Mouse (Mus musculus): ENCODE measurements around the gene Akap6. TPM values are rescaled to one million over a fixed set of nuclear protein-coding genes. Genes with fewer than 3 reads are reported as not detected.

Akap6 gene
- polyA plus RNA-seq, 1 experiment from 2014 or later = 0.03 TPM

DNA sequence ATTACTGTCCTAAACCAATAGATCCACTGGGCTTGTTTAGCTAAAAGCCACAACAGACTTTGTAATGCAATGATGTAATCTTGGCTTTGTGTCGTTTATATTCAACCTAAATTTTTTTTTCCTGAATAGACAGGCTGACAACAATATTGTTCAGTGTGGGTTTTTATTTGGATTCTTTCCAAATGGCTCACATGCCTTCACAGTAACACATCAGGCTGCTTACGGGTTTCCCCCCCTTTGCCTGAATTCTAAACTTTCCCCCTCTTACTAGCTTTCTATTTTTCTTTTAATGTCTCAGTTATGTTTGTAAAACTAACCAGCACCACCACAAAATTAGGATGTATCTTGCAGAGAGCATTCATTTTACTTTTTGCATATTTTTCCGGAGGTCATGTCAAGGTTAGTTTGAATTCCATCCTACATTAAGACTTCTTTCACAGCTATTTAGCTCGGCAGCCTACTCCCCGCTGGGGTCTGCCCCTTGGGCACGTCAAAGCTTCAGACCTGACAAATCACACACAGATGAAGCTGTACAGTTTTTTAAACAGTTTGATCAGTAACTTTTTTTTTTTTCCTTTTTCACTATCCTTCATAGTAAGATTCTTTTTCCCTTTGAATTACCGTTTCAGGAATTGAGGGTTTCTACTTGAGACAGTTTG is 362.4 kb downstream of the Akap6 start:
- H3K27me3 ChIP-seq = no peaks in the 10 kb centered on the region
- no peak for ATAC-seq (ENCODE audit: low read depth)
- no peak overlapping the region for H3K9ac ChIP-seq
- WGBS (ENCODE audit: insufficient replicate concordance) = 45% methylated on average over 7 of the region's 7 CpGs
- H3K4me1 ChIP-seq (replicated peaks) = no peaks in the 10 kb centered on the region
- H3K9me3 ChIP-seq (replicated peaks) = no peaks in the 10 kb centered on the region
- no peaks in the 10 kb centered on the region for H3K36me3 ChIP-seq
- no peak overlapping the region for H3K27ac ChIP-seq
- H3K4me2 ChIP-seq = no peak overlapping the region
- DNase-seq = no peak
- H3K4me3 ChIP-seq (replicated peaks) = no peak overlapping the region

DNA sequence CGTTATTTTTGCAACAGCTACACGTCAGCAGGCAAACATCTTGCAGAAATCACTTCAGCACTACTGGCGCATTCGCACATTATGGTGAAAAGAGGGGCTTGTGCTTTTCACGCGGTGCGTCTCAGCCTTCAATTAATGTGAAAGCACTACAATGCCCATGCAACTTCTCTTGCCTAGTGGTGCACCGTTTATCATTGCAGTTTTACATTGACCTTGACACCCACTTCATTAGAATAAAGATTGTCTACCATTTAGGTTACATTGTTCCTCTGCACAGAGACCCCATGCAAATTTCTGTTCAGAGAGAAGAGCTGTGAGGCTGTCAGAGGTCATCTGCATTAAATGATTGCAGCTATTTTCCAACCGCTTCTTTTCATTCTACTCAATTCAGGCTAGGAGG is 363.8 kb downstream of the Akap6 start:
- Histone ChIP-seq H3K4me3 (replicated peaks) (no peak overlapping the region), H3K27ac (no peak overlapping the region), H3K27me3 (no peaks in the 10 kb centered on the region), H3K36me3 (no peaks in the 10 kb centered on the region), H3K4me2 (no peak overlapping the region), H3K9ac (no peak overlapping the region), H3K4me1 (replicated peaks) (no peaks in the 10 kb centered on the region), H3K9me3 (replicated peaks) (no peaks in the 10 kb centered on the region)
- ATAC-seq (ENCODE audit: low read depth) (no peak), DNase-seq (no peak)
- WGBS (ENCODE audit: insufficient replicate concordance) = 72% methylated on average over 9 of the region's 9 CpGs

DNA sequence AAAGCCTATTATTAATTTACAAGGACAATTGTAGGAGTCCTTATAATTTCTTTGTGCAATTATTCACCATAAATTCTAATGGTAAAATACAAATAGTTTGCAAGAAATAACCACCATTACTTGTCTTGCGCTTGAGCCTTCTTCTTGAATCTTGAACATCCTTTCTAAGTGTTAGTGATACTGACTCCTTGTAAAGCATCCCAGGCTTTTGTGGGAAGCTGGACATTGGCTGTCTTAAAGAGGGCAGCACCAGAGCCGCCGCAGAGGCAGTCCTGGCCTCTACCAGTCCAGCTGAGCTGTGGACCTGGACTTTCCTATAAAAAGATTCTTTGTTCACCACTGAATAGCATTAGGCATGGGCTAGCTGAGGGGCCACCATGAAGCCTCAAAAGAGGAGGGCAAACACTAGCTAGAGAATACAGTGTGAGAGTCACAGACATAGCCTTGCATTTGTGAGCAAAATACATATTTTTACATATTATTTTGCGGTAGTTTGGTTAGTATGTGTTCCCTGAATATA is 365.1 kb downstream of the Akap6 start:
- H3K9ac ChIP-seq = no peak overlapping the region
- DNase-seq (no peak), ATAC-seq (ENCODE audit: low read depth) (no peak)
- H3K4me2 ChIP-seq = no peak overlapping the region
- no peaks in the 10 kb centered on the region for H3K36me3 ChIP-seq
- WGBS (ENCODE audit: insufficient replicate concordance) = 74% methylated on average over 4 of the region's 4 CpGs
- H3K27ac ChIP-seq = no peak overlapping the region
- H3K4me1 ChIP-seq (replicated peaks) = no peaks in the 10 kb centered on the region
- no peaks in the 10 kb centered on the region for H3K27me3 ChIP-seq
- H3K4me3 ChIP-seq (replicated peaks) = no peak overlapping the region
- no peaks in the 10 kb centered on the region for H3K9me3 ChIP-seq (replicated peaks)

DNA sequence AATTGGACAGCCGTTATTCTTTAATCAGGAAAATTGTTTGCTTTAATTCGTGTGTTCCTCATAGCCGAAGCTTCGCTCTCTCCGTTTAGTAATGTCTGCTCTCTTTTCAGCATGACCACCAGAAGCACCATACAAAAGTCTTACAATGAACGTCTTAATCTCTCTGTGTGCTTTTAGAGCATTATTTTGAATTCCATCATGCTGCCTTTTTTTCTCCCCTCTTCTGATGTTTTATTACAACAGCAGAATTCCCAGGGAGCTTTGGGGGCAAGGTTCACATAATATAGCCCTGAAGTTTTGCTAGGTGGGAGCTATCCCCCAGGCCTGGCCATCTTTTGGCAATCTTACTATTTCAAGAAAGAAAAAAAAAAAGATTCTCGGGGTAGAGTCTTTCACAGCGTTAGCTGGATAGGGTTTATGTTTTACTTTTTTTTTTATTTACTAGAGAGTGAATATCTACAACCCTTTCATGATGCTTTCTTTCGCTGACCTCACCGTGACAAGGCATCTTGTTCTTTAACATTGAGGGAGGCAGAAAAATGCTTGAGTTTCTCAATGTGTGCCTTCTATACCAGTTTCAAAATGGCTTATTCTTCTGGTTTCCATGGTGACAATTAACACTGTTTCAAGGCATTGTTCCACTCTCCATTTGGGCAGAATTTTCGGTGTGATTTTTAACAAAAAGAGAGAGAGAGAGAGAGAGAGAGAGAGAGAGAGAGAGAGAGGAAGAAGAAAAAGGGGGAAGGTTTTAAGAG is 366.0 kb downstream of the Akap6 start:
- Histone ChIP-seq H3K4me1 (replicated peaks) (no peaks in the 10 kb centered on the region), H3K9ac (no peak overlapping the region), H3K27me3 (no peaks in the 10 kb centered on the region), H3K9me3 (replicated peaks) (no peaks in the 10 kb centered on the region), H3K4me3 (replicated peaks) (no peak overlapping the region), H3K27ac (no peak overlapping the region), H3K4me2 (no peak overlapping the region), H3K36me3 (no peaks in the 10 kb centered on the region)
- no peak for DNase-seq
- no peak for ATAC-seq (ENCODE audit: low read depth)
- 70% methylated on average over 11 of the region's 11 CpGs for WGBS (ENCODE audit: insufficient replicate concordance)

DNA sequence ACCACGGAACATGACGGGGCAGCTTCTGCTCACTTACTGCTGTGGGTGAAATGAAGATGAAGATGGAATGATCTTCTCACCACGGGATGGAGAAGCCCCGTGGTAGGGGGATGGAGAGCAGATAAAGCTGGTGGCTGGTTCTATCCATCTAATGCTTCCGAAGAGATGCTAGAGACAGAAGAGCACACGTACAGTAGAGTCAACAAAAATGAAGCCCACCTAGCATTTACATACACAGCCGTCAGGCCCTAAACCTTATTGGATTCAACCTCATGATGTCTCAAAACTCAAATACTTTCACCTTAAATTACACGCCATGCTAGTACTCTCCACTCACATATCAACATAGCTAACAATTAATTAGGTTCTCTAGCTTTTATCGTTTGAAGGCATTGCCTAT is 367.1 kb downstream of the Akap6 start:
- Histone ChIP-seq H3K27ac (no peak overlapping the region), H3K36me3 (no peaks in the 10 kb centered on the region), H3K9ac (no peak overlapping the region), H3K4me3 (replicated peaks) (no peak overlapping the region), H3K27me3 (no peaks in the 10 kb centered on the region), H3K9me3 (replicated peaks) (no peaks in the 10 kb centered on the region), H3K4me2 (no peak overlapping the region), H3K4me1 (replicated peaks) (no peaks in the 10 kb centered on the region)
- DNase-seq = no peak
- WGBS (ENCODE audit: insufficient replicate concordance) = 72% methylated on average over 9 of the region's 9 CpGs
- ATAC-seq (ENCODE audit: low read depth) = no peak

DNA sequence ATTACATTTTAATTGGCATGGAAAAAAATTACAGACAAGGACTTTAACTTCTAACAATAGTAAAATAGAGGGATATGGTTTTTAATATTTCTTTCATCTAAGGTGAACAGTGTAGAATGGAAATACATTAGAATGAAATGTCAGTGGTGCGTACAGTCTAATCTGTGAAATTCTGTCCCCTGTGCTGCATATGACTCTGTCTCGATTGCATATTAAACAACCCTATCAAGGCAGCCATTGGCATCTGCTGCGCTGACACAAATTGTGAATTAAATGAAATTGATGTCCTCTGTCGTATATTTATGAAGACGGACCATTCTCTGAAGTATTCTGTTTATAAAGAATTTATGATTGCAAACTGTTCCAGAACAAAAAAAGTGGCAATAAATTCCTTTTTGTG is 371.7 kb downstream of the Akap6 start:
- whole genome bisulfite sequencing (ENCODE audit: insufficient replicate concordance) = 72% methylated on average over 5 of the region's 5 CpGs
- Histone ChIP-seq H3K9me3 (replicated peaks) (no peaks in the 10 kb centered on the region), H3K4me3 (replicated peaks) (no peak overlapping the region), H3K27ac (no peak overlapping the region), H3K4me1 (replicated peaks) (no peaks in the 10 kb centered on the region), H3K4me2 (no peak overlapping the region), H3K27me3 (no peaks in the 10 kb centered on the region), H3K36me3 (no peaks in the 10 kb centered on the region), H3K9ac (no peak overlapping the region)
- DNase-seq (no peak), ATAC-seq (ENCODE audit: low read depth) (no peak)

DNA sequence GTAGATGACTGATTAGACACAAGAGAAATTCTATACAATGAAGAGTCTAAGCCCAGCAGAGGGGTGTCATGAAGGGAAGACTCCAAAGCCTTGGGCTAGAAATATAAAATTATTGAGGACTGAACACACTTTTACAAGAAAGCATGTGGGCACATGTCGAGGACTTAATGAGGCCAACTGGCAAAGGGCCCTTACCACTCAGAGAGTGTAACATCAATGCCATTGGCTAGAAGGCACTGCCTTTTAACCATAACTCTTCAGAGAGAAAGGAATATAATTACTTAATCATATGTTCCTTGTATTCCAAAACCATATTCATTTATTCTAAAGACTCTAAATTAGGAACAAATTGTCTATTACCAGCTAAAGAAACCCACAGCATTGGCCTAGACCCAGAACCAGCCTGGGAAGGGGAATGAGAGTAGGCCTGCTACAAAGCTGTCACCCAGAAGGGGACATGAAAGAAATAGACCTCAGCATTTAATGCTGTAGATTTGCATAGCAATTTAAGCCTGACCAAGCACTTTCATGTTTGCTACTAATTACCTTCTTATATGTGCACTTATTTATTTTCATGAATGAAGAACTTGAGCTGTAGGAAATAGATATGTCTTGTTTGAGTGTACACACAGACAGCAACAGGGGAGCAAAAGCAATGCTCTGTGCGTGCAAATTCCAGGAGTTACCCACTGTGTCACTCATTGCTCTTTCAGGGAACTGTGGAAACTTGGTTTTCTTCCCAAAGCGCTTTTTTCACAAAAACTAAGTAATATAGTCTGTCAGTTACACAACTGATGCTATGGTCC is 377.6 kb downstream of the Akap6 start:
- ATAC-seq (ENCODE audit: low read depth) (no peak), DNase-seq (no peak)
- Histone ChIP-seq H3K4me1 (replicated peaks) (no peaks in the 10 kb centered on the region), H3K27me3 (no peaks in the 10 kb centered on the region), H3K36me3 (no peaks in the 10 kb centered on the region), H3K4me3 (replicated peaks) (no peak overlapping the region), H3K27ac (no peak overlapping the region), H3K9me3 (replicated peaks) (no peaks in the 10 kb centered on the region), H3K4me2 (no peak overlapping the region), H3K9ac (no peak overlapping the region)
- WGBS (ENCODE audit: insufficient replicate concordance) = 50% methylated on average over 3 of the region's 3 CpGs

DNA sequence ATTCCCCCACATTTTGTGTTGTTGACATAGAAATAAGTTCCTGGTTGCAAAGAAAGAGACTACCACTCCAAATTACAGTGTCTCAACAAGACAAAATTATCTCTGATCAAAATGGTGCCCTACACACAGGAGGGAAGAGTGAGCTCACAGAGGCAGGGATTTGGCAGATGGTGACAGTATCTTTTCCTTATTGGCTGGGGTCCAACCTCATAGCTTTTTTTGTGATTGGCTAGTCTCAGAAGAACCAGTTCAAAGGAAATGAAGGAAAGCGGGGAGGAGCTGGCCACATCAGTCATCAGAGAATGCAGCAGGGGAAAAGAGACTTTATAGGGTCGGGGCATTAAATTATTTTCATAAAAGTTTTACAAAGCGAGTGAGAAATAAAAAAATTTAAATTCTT is 386.6 kb downstream of the Akap6 start:
- ATAC-seq (ENCODE audit: low read depth) (no peak), DNase-seq (no peak)
- Histone ChIP-seq H3K4me1 (replicated peaks) (no peaks in the 10 kb centered on the region), H3K27ac (no peak overlapping the region), H3K4me2 (no peak overlapping the region), H3K9ac (no peak overlapping the region), H3K9me3 (replicated peaks) (no peaks in the 10 kb centered on the region), H3K4me3 (replicated peaks) (no peak overlapping the region), H3K36me3 (no peaks in the 10 kb centered on the region), H3K27me3 (no peaks in the 10 kb centered on the region)
- 53% methylated on average over 3 of the region's 3 CpGs for WGBS (ENCODE audit: insufficient replicate concordance)

DNA sequence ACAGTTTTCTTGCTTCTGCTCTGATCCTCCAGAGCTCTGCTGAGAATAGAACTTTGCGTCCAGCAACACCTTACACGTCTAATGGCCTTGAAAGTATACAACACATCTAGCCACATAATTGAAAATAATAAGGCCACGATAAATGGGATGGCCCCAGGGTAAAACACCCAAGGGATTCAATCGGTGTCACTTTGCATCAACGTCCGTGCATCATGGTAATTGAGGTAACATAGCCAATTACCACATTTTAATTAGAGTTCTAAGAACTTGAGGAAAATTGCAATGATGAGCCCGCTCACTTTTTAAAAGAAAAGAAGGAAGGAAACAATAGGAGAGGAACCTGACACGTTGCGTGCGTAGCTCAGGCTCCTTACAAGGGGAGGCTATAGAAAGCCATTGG is 413.1 kb downstream of the Akap6 start:
- Histone ChIP-seq H3K27me3 (no peaks in the 10 kb centered on the region), H3K4me2 (no peak overlapping the region), H3K36me3 (no peaks in the 10 kb centered on the region), H3K4me1 (replicated peaks) (no peaks in the 10 kb centered on the region), H3K9ac (no peak overlapping the region), H3K27ac (no peak overlapping the region), H3K9me3 (replicated peaks) (no peaks in the 10 kb centered on the region), H3K4me3 (replicated peaks) (no peak overlapping the region)
- ATAC-seq (ENCODE audit: low read depth) = no peak
- no peak for DNase-seq
- 72% methylated on average over 10 of the region's 10 CpGs for WGBS (ENCODE audit: insufficient replicate concordance)

DNA sequence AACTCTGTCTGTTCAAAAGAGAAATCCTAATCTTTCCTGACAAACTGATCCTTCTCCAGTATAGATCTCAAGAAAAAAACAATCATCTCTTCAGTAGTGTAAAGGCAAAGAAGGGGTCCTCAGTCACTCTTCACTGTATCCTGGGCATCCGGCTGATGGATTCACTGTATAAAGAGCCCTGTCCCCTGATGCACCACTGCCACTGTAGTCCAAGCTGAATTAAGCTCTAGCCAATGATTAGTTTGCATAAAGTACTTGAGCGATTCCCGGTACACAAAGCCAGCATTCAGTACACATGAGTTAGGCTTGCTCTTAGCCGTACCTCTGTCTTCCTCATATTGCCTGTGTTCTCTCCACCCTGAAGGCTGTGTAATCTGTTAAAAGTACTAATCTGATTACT is 420.2 kb downstream of the Akap6 start:
- Histone ChIP-seq H3K9ac (no peak overlapping the region), H3K4me3 (replicated peaks) (no peak overlapping the region), H3K4me1 (replicated peaks) (no peaks in the 10 kb centered on the region), H3K4me2 (no peak overlapping the region), H3K36me3 (no peaks in the 10 kb centered on the region), H3K27me3 (no peaks in the 10 kb centered on the region), H3K27ac (no peak overlapping the region), H3K9me3 (replicated peaks) (no peaks in the 10 kb centered on the region)
- WGBS (ENCODE audit: insufficient replicate concordance) = 59% methylated on average over 4 of the region's 4 CpGs
- ATAC-seq (ENCODE audit: low read depth) = no peak
- DNase-seq = no peak

DNA sequence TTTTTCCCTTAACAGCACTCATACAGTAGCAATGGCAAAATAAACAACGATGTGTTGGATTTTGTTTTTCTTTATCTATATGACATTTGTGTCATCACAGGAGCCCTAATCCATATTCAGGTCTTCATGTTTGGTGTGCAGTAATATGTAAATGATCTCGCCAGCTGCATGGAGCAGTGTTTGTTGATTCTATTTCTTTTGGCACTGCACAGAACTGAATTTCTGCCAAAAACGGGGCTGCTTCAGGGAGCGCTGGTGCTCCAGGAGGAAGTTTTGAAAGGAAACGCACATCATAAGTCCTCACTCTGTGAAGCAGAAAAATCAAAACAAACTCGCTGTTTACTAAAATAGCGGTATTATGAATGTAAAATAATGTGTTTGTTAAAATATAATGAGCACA is 424.9 kb downstream of the Akap6 start:
- Histone ChIP-seq H3K4me2 (no peak overlapping the region), H3K4me1 (replicated peaks) (no peaks in the 10 kb centered on the region), H3K27ac (no peak overlapping the region), H3K4me3 (replicated peaks) (no peak overlapping the region), H3K27me3 (no peaks in the 10 kb centered on the region), H3K9ac (no peak overlapping the region), H3K9me3 (replicated peaks) (no peaks in the 10 kb centered on the region), H3K36me3 (no peaks in the 10 kb centered on the region)
- no peak for ATAC-seq (ENCODE audit: low read depth)
- 70% methylated on average over 7 of the region's 7 CpGs for WGBS (ENCODE audit: insufficient replicate concordance)
- DNase-seq = no peak
